Mouse (Mus musculus) embryonic facial prominence, embryonic 14.5 days (tissue): ENCODE measurements around the gene Plekhj1. TPM values are rescaled to one million over a fixed set of nuclear protein-coding genes. Genes with fewer than 3 reads are reported as not detected.
A peak's percentile ranks its signal among the peaks of the same experiment; 100 is the strongest.

ENCODE experiments used
- microRNA counts: library from miRNA; unstranded; fragments of <30 nt; microRNA quantifications from one replicate; lab custom pipeline; 2017
- microRNA-seq: library from miRNA; unstranded; fragments of <30 nt; microRNA quantifications from one replicate; pipeline ENCODE4, GENCODE M21; 2016; ENCODE audit warnings: borderline number of aligned reads
- polyA plus RNA-seq: library from polyadenylated mRNA; unstranded; fragments of >200 nt; fragmentation: Nextera tagmentation; extraction: Ambion mirVana; gene quantifications from 2 replicates; pipeline ENCODE4 v1.2.1, GENCODE M21; 2014

The Plekhj1 gene
- polyA plus RNA-seq, 1 experiment from 2014 or later: 102 TPM

MicroRNAs within 50 kb of the gene (microRNA counts, 519-probe panel; counts per million panel counts)
- 19.3 counts per million for microRNA mmu-miR-1982 (lab: Ali Mortazavi, UCI)

Small RNAs within 50 kb of the gene (microRNA-seq; reads per million reads assigned to microRNA genes)
- 3.8 reads per million, percentile 18 among the genes with 10 or more reads in this experiment for gene Mir1982

Other genes starting within 250 kb of the Plekhj1 start
- 22.6 and 26.2 TPM in 2 replicates for gene Rexo1, start 237.1 kb downstream of the Plekhj1 start, polyA plus RNA-seq
- 9.7 and 9.9 TPM in 2 replicates for gene Klf16, start 221.3 kb downstream of the Plekhj1 start, polyA plus RNA-seq
- 115 and 124 TPM in 2 replicates for gene Abhd17a, start 208.3 kb downstream of the Plekhj1 start, polyA plus RNA-seq
- 84.6 and 96.3 TPM in 2 replicates for gene Scamp4, start 195.8 kb downstream of the Plekhj1 start, polyA plus RNA-seq
- gene Adat3, start 195.7 kb downstream of the Plekhj1 start, polyA plus RNA-seq: 6.1 and 6.2 TPM in 2 replicates
- 1.9 and 2.5 TPM in 2 replicates for gene Gm49322, start 192.6 kb downstream of the Plekhj1 start, polyA plus RNA-seq
- gene Csnk1g2, start 175.8 kb downstream of the Plekhj1 start, polyA plus RNA-seq: 104 and 125 TPM in 2 replicates
- gene Btbd2, start 141.6 kb downstream of the Plekhj1 start, polyA plus RNA-seq: 71.6 and 81.2 TPM in 2 replicates
- 84.6 and 86.7 TPM in 2 replicates for gene Mknk2, start 120.5 kb downstream of the Plekhj1 start, polyA plus RNA-seq
- 31.2 and 37.0 TPM in 2 replicates for gene Mob3a, start 96.6 kb downstream of the Plekhj1 start, polyA plus RNA-seq
- gene Izumo4, start 96.4 kb downstream of the Plekhj1 start, polyA plus RNA-seq: 10.3 and 14.4 TPM in 2 replicates
- gene Ap3d1, start 56.4 kb downstream of the Plekhj1 start, polyA plus RNA-seq: 67.6 and 75.8 TPM in 2 replicates
- gene Dot1l, start 43.4 kb downstream of the Plekhj1 start, polyA plus RNA-seq: 20.7 and 21.5 TPM in 2 replicates
- gene Sf3a2, start 428 bp downstream of the Plekhj1 start, polyA plus RNA-seq: 69.6 TPM in 2 replicates
- 0.13 TPM in 1 of 2 replicates, not detected in the other for gene Amh, start 6.6 kb upstream of the Plekhj1 start, polyA plus RNA-seq
- 13.0 and 20.3 TPM in 2 replicates for gene Jsrp1, start 14.9 kb upstream of the Plekhj1 start, polyA plus RNA-seq
- gene Oaz1, start 28.0 kb upstream of the Plekhj1 start, polyA plus RNA-seq: 1,606 and 1,697 TPM in 2 replicates
- gene Lingo3, start 45.4 kb upstream of the Plekhj1 start, polyA plus RNA-seq: 1.2 and 1.3 TPM in 2 replicates
- 303 and 331 TPM in 2 replicates for gene Lsm7, start 56.6 kb upstream of the Plekhj1 start, polyA plus RNA-seq
- 37.6 and 40.8 TPM in 2 replicates for gene Sppl2b, start 56.6 kb upstream of the Plekhj1 start, polyA plus RNA-seq
- gene Tmprss9, start 73.2 kb upstream of the Plekhj1 start, polyA plus RNA-seq: 0.06 and 0.08 TPM in 2 replicates
- 325 and 348 TPM in 2 replicates for gene Timm13, start 102.3 kb upstream of the Plekhj1 start, polyA plus RNA-seq
- gene Lmnb2, start 119.6 kb upstream of the Plekhj1 start, polyA plus RNA-seq: 21.6 and 22.9 TPM in 2 replicates
- gene Gadd45b, start 131.4 kb upstream of the Plekhj1 start, polyA plus RNA-seq: 35.5 and 39.9 TPM in 2 replicates
- 5.9 and 8.7 TPM in 2 replicates for gene Gng7, start 216.3 kb upstream of the Plekhj1 start, polyA plus RNA-seq
- gene Diras1, start 227.0 kb upstream of the Plekhj1 start, polyA plus RNA-seq: 0.95 and 1.1 TPM in 2 replicates
- gene Slc39a3, start 238.8 kb upstream of the Plekhj1 start, polyA plus RNA-seq: 11.9 and 15.4 TPM in 2 replicates